Mouse (Mus musculus) heart, postnatal 4 days (tissue): ENCODE results near the gene Micall1. TPM values are rescaled to one million over a fixed set of nuclear protein-coding genes. Genes with fewer than 3 reads are reported as not detected.

Experiments used
- DNase-seq: peaks from one replicate; pipeline ENCODE4 v3.0.0; 2021
- total RNA-seq, 2 experiments: library from RNA; stranded (reverse); gene quantifications; 2 replicates each; pipeline ENCODE4 v1.2.3; 2021

Gene Micall1
- total RNA-seq, 2 experiments from 2014 or later, result 92.8 to 101 TPM

GRCm38 (mm10) chr15:79130782-79131181 is 22.1 kb downstream of the Micall1 start:
- no peak for DNase-seq

- DNase-seq, result peak; percentile 78
Observed at GRCm38 (mm10) chr15:79131442-79131841, 22.7 kb downstream of the Micall1 start.

- DNase-seq, result peak; percentile 63
Observed at GRCm38 (mm10) chr15:79133191-79133661, 24.5 kb downstream of the Micall1 start.

GRCm38 (mm10) chr15:79134496-79135270 is 26.0 kb downstream of the Micall1 start:
- DNase-seq, result no peak

- DNase-seq, result no peak
Observed at GRCm38 (mm10) chr15:79135332-79135731, 26.6 kb downstream of the Micall1 start.

- no peak for DNase-seq
Observed at GRCm38 (mm10) chr15:79135783-79136575, 27.3 kb downstream of the Micall1 start.

- no peak for DNase-seq
Observed at GRCm38 (mm10) chr15:79139640-79140039, 30.9 kb downstream of the Micall1 start.

- peak; percentile 97 for DNase-seq
Observed at GRCm38 (mm10) chr15:79140866-79141565, 32.3 kb downstream of the Micall1 start, which contains the start of the genes Polr2f and 1700088E04Rik. Polr2f (plus strand) TSS chr15:79141009. 1700088E04Rik (minus strand) TSS chr15:79141253.

- no peak for DNase-seq
Observed at GRCm38 (mm10) chr15:79141566-79141917, 32.8 kb downstream of the Micall1 start.

GRCm38 (mm10) chr15:79143316-79143715 is 34.6 kb downstream of the Micall1 start:
- no peak for DNase-seq

- no peak for DNase-seq
Observed at GRCm38 (mm10) chr15:79144021-79144420, 35.3 kb downstream of the Micall1 start.

GRCm38 (mm10) chr15:79145522-79145921 is 36.8 kb downstream of the Micall1 start:
- DNase-seq, result no peak

GRCm38 (mm10) chr15:79148533-79148932 is 39.8 kb downstream of the Micall1 start:
- DNase-seq, result peak; percentile 94

GRCm38 (mm10) chr15:79151881-79152280 is 43.2 kb downstream of the Micall1 start:
- DNase-seq, result no peak

- no peak for DNase-seq
Observed at GRCm38 (mm10) chr15:79152709-79153108, 44.0 kb downstream of the Micall1 start.

GRCm38 (mm10) chr15:79155572-79155971 is 46.9 kb downstream of the Micall1 start:
- no peak for DNase-seq

GRCm38 (mm10) chr15:79162301-79162700 is 53.6 kb downstream of the Micall1 start:
- no peak for DNase-seq

GRCm38 (mm10) chr15:79162822-79163221 is 54.1 kb downstream of the Micall1 start:
- peak; percentile 32 for DNase-seq

- no peak for DNase-seq
Observed at GRCm38 (mm10) chr15:79164251-79164650, 55.6 kb downstream of the Micall1 start.

GRCm38 (mm10) chr15:79165140-79165539 is 56.4 kb downstream of the Micall1 start, which contains the start of gene Sox10:
Sox10 (minus strand) TSS chr15:79165240.
- DNase-seq, result no peak

GRCm38 (mm10) chr15:79166712-79167111 is 58.0 kb downstream of the Micall1 start:
- no peak for DNase-seq

- no peak for DNase-seq
Observed at GRCm38 (mm10) chr15:79176905-79177304, 68.2 kb downstream of the Micall1 start.

GRCm38 (mm10) chr15:79185213-79185612 is 76.5 kb downstream of the Micall1 start:
- no peak for DNase-seq
